Mouse (Mus musculus) hindbrain, embryonic 12.5 days (tissue): ENCODE measurements around the gene Pvalb. TPM values are rescaled to one million over a fixed set of nuclear protein-coding genes. Genes with fewer than 3 reads are reported as not detected.

ENCODE experiments used
- ATAC-seq: fragments of 200-750 bp; cut with Nextera tagmentation; 2 replicates; pipeline ENCODE4 v1.8.0; 2017; ENCODE audit warnings: moderate TSS enrichment; ENCODE audit not compliant: low FRiP score
- H3K27ac ChIP-seq: fragments of 300-500 bp; sonication (generic); 2 replicates; pipeline ENCODE4 v1.5.1; 2016; ENCODE audit warnings: mild to moderate bottlenecking
- H3K27me3 ChIP-seq: fragments of 300-500 bp; sonication (generic); 2 replicates; pipeline ENCODE4 v1.6.1; 2016; ENCODE audit warnings: mild to moderate bottlenecking
- H3K36me3 ChIP-seq: fragments of 300-500 bp; sonication (generic); 2 replicates; pipeline ENCODE4 v1.6.1; 2016; ENCODE audit warnings: mild to moderate bottlenecking
- H3K4me1 ChIP-seq: fragments of 300-500 bp; sonication (generic); 2 replicates; pipeline ENCODE4 v1.6.1; 2016
- H3K4me2 ChIP-seq: fragments of 300-500 bp; sonication (generic); replicated peaks from 2 replicates; pipeline ENCODE4 v1.6.1; 2016; ENCODE audit warnings: mild to moderate bottlenecking
- H3K4me3 ChIP-seq: fragments of 300-500 bp; sonication (generic); 2 replicates; pipeline ENCODE4 v1.5.1; 2016; ENCODE audit warnings: mild to moderate bottlenecking
- H3K9ac ChIP-seq: fragments of 300-500 bp; sonication (generic); 2 replicates; pipeline ENCODE4 v1.6.1; 2016; ENCODE audit warnings: mild to moderate bottlenecking, moderate library complexity
- H3K9me3 ChIP-seq: fragments of 300-500 bp; sonication (generic); replicated peaks from 2 replicates; pipeline ENCODE4 v1.6.1; 2016; ENCODE audit warnings: mild to moderate bottlenecking
- WGBS: fragments of 180-500 bp; shearing (Covaris S2); methylation state at CpG from one replicate; pipeline ENCODE4 v1.1.7; 2016; 5-methylcytosine and 5-hydroxymethylcytosine counted together
- polyA plus RNA-seq: library from polyadenylated mRNA; unstranded; fragments of >200 nt; fragmentation: Nextera tagmentation; extraction: Ambion mirVana; gene quantifications from 2 replicates; pipeline ENCODE4 v1.2.1, GENCODE M21; 2016

Gene Pvalb
- polyA plus RNA-seq, 1 experiment from 2014 or later = 10.2 TPM

DNA sequence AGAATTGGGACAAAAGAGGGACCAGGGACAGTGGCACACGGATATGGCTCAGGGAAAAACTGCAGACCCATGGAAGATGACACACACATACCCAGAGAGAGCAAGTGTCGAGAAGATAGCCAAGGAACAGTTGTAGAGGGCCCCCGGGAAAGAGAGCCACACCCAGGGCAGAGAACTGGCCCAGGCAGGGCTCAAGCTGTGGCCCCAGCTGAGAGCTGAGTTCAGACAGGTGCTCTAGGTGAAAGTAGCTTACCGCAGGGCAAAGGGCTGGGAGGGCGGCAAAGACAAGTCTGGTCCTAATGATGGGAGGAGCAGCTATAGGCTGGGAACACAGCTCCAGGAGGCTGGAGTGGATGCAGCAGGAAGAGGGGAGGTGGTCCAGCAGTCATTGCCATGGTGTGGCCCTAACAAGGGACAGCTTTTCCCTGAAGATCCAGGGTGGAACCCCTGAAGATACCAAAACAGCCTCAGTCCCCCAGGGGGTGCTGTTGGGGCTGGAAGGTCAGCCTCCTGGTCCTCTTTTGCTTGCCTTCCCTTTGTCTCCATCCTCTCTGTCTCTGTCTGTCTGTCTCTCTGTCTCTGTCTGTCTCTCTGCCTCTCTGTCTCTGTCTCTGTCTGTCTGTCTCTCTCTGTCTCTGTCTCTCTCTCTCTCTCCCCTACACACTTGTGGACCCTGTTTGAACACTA lies 28.8 kb upstream of the Pvalb start:
- Histone ChIP-seq H3K4me3 (no peak overlapping the region), H3K9me3 (no peaks in the 10 kb centered on the region), H3K36me3 (no peaks in the 10 kb centered on the region), H3K4me1 (peaks cover 8% of the 10 kb centered on the region), H3K4me2 (no peak overlapping the region), H3K27me3 (peaks cover 2% of the 10 kb centered on the region; the same call in 1 of the 2 replicates), H3K9ac (no peak overlapping the region), H3K27ac (no peak overlapping the region)
- ATAC-seq = no peak
- 69% methylated on average over 5 of the region's 5 CpGs for WGBS

DNA sequence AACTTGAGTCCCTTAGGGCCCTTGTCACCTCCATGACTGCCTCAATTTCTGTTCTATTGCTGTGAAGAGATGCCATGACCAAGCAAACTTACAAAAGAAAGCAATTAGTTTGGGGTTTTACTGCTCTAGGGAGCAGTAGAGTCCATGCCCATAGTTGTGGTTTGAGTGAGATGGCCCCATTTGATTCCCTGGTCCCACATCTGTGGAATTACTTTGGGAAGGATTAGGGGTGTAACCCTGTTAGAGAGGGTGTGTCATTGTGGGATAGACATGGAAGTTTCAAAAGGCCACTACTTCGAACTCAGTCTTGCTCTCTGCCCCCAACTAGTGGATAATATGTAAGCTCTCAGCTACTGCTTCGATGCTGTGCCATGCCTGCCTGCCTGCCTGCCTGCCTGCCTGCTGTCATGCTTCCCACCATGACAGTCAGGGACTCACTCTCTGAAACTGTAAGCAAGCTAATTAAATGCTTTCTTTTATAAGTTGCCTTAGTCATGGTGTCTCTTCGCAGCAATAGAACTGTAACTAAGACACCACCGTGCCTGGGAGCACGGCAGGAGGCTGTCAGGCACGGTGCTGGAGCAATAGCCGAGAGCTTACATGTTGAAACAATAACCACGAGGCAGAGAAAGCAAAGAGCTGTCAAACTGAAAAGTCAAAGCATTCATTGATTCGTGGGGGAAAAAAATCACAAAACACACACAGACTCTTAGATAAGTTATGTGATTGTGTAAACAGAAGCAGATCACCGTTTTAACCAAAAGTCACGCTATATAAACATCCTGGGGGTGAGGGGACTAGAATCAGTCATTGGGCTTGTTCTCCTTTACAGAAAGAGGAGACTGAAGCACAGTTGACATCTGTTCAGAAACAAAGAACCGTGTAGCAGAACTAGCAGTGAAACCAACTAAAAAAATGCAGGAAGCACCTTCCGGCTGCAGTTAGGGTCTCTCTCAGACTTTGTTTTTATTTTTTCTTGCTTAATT lies 25.4 kb upstream of the Pvalb start:
- 0 out of 2 replicates have a peak overlapping the region, but pooled peaks have one; percentile 48 for H3K27ac ChIP-seq
- peaks cover 8% of the 10 kb centered on the region; the same call in 1 of the 2 replicates for H3K4me1 ChIP-seq
- no peak overlapping the region for H3K4me3 ChIP-seq
- peak overlapping the region; percentile 35 for H3K4me2 ChIP-seq
- H3K9ac ChIP-seq = no peak overlapping the region
- peaks cover 2% of the 10 kb centered on the region; the same call in 1 of the 2 replicates for H3K27me3 ChIP-seq
- peak; percentile 86 for ATAC-seq
- 17% methylated on average over 13 of the region's 13 CpGs for WGBS
- no peaks in the 10 kb centered on the region for H3K9me3 ChIP-seq
- no peaks in the 10 kb centered on the region for H3K36me3 ChIP-seq

DNA sequence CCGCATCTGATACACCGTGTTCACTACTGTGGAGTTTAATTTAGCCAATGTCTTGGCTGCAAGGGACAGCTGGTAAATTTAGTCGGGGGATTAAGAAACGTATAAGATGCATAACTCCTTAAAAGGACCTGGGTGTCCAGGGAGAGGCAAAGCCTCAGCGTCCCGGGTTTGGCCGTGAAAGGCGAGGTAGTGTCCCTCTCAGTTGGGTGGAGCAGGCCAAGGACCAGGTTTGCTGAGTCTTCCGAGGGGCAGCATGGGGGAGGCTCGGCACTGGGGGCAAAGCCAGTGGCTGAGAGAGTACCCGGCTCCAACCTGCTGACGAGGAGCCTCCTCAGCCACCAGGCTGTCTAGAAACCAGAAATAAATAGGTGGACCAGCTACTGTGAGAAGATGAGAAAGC lies 21.6 kb upstream of the Pvalb start:
- Histone ChIP-seq H3K27ac (no peak overlapping the region), H3K9ac (no peak overlapping the region), H3K9me3 (no peaks in the 10 kb centered on the region), H3K27me3 (no peaks in the 10 kb centered on the region), H3K36me3 (no peaks in the 10 kb centered on the region), H3K4me3 (no peak overlapping the region), H3K4me1 (peaks cover 13% of the 10 kb centered on the region; the same call in 1 of the 2 replicates), H3K4me2 (no peak overlapping the region)
- ATAC-seq = no peak
- WGBS = 87% methylated on average over 12 of the region's 12 CpGs

DNA sequence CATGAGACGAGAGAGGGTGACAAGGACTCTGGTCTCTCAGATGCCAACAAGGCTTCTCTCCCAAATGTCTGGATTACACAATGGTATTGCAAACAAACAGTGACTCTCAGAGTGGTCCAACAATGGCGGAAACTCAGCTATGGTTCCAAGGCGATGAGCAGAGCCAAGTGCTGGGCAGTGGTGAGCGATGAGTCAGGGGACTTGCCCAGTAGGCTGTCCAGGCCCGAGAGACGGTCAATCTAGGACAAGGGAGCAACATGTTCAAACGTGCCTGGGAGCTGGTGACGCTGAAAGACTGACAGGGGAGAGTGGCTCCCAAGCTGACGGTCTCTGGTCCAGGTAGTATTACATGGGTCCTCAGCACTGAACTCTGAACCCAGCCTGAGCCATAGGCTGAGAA lies 9.1 kb upstream of the Pvalb start:
- H3K9ac ChIP-seq = no peak overlapping the region
- H3K36me3 ChIP-seq = no peaks in the 10 kb centered on the region
- 80% methylated on average over 9 of the region's 9 CpGs for WGBS
- H3K4me2 ChIP-seq = no peak overlapping the region
- H3K9me3 ChIP-seq = 0 out of 2 replicates have a peak, but pooled peaks cover under 1% of the 10 kb centered on the region
- H3K4me1 ChIP-seq = no peaks in the 10 kb centered on the region
- no peaks in the 10 kb centered on the region for H3K27me3 ChIP-seq
- H3K27ac ChIP-seq = no peak overlapping the region
- H3K4me3 ChIP-seq = no peak overlapping the region
- ATAC-seq = no peak

DNA sequence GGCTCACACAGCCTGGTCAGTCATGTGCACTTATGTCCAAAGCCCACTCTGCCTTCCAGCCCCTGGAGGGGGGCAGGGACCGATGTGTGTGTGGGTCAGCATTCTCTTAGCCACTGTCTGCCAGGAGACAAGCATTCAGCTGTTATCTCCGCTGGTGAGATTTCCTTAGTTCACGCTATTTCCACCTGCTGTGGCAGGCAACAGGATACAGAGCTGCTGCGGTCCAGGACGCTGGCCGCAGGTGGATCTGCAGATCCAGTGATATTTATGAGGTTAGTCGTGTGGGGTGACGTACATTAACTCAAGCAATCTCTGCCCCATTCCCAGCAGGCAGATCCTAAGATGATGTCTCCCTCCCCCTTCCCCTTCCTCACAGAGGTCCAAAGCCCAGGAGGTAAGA lies 5.2 kb upstream of the Pvalb start:
- no peak overlapping the region for H3K4me2 ChIP-seq
- no peaks in the 10 kb centered on the region for H3K4me1 ChIP-seq
- no peak overlapping the region for H3K9ac ChIP-seq
- peaks cover 9% of the 10 kb centered on the region; the same call in 1 of the 2 replicates for H3K9me3 ChIP-seq
- no peak overlapping the region for H3K4me3 ChIP-seq
- no peak overlapping the region for H3K27ac ChIP-seq
- no peaks in the 10 kb centered on the region for H3K36me3 ChIP-seq
- 82% methylated on average over 8 of the region's 8 CpGs for WGBS
- H3K27me3 ChIP-seq = peaks cover 3% of the 10 kb centered on the region; the same call in 1 of the 2 replicates
- no peak for ATAC-seq

DNA sequence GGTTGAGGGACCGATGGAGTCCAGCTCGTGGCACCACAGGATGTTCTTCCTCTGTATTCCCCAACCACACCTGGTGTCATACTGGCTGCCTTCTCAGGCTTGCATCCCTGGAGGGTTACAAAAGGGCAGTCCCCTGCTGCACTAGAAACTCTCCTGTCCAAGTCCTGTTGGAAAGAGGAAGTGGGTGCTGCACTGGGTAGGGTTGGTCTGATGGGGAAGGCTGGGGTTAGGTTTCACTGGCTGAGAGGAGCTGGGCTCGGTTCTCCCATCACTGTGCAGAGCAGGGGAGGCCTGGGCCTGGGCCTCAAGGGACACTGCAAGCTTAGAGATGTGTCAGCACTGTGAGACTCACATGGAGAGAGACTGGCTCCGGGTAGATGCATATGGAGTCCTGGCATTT lies 4.0 kb upstream of the Pvalb start:
- H3K36me3 ChIP-seq = no peaks in the 10 kb centered on the region
- peaks cover 3% of the 10 kb centered on the region; the same call in 1 of the 2 replicates for H3K4me1 ChIP-seq
- peaks cover 9% of the 10 kb centered on the region; the same call in 1 of the 2 replicates for H3K9me3 ChIP-seq
- whole genome bisulfite sequencing = 82% methylated on average over 4 of the region's 4 CpGs
- H3K27ac ChIP-seq = no peak overlapping the region
- H3K4me2 ChIP-seq = no peak overlapping the region
- H3K9ac ChIP-seq = no peak overlapping the region
- no peak for ATAC-seq
- H3K27me3 ChIP-seq = peaks cover 13% of the 10 kb centered on the region
- H3K4me3 ChIP-seq = no peak overlapping the region

DNA sequence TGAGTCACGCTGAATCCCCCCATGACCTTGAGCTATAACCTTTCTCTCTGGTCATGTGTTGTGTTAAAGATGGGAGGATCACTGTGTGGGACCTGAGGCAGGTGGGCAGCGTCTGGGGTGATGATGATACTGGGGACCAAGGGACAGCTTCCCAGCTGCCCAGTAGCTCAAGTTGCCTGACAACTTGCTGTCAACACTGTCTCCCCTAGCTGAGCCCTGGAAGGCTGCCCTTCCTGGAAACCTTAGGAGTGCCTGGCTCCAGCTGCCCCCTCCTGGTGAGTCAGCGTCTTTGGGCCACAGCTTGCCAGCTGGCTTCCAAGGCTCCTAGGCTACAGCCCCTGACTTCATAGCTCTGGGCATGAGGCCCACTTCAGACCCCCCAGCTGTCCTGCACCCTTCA lies 1.0 kb downstream of the Pvalb start:
- H3K4me1 ChIP-seq = peaks cover 14% of the 10 kb centered on the region
- H3K27ac ChIP-seq = no peak overlapping the region
- peaks cover 55% of the 10 kb centered on the region for H3K27me3 ChIP-seq
- H3K9me3 ChIP-seq = peaks cover 8% of the 10 kb centered on the region; the same call in 1 of the 2 replicates
- H3K4me3 ChIP-seq = no peak overlapping the region
- H3K9ac ChIP-seq = no peak overlapping the region
- 43% methylated on average over 3 of the region's 3 CpGs for WGBS
- no peaks in the 10 kb centered on the region for H3K36me3 ChIP-seq
- no peak for ATAC-seq
- no peak overlapping the region for H3K4me2 ChIP-seq

DNA sequence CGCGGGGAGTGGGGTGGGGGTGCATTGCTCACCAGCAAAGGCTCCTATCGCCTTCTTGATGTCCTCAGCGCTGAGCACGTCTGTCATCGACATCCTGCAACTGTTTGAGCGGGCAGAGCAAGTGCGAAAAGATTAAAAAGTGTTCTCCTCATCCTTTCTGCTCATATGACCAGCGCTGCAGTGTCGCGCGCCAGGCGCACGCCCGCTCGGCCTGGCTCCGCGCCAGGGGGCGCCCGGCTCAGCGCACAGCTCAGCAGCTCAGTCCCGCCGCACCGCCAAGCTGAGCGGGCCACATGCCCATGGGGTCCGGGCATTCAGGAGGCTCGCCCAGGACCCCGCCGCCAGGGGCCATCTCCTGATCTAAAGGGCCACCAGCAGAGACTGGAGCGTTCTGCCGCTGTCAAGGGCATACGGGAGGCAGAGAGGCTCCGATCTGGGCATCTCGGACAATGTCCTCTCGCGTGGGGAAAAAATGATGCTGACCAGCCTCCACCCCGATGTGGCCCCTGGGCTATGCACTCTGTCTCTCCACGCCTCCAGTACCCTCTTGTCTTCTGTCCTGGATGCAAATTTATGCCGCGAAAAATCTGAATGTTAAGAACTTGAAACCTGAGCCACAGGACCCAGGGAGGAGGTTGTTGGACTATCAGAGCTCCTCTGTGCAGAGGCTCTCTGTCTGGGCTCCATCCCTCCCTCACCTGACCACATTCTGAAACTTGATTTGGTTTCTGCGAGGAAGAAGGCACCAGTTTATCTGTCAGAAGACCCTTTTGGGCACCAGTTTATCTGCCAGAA lies 1.9 kb downstream of the Pvalb start:
- Histone ChIP-seq H3K9me3 (no peaks in the 10 kb centered on the region), H3K36me3 (no peaks in the 10 kb centered on the region), H3K4me2 (peak overlapping the region; percentile 65), H3K27me3 (peaks cover 60% of the 10 kb centered on the region), H3K27ac (no peak overlapping the region), H3K9ac (peak overlapping the region; percentile 43), H3K4me3 (peak overlapping the region; percentile 31), H3K4me1 (peaks cover 14% of the 10 kb centered on the region)
- 2% methylated on average over 41 of the region's 41 CpGs for WGBS
- 0 out of 2 replicates have a peak, but pooled peaks have one; percentile 61 for ATAC-seq

DNA sequence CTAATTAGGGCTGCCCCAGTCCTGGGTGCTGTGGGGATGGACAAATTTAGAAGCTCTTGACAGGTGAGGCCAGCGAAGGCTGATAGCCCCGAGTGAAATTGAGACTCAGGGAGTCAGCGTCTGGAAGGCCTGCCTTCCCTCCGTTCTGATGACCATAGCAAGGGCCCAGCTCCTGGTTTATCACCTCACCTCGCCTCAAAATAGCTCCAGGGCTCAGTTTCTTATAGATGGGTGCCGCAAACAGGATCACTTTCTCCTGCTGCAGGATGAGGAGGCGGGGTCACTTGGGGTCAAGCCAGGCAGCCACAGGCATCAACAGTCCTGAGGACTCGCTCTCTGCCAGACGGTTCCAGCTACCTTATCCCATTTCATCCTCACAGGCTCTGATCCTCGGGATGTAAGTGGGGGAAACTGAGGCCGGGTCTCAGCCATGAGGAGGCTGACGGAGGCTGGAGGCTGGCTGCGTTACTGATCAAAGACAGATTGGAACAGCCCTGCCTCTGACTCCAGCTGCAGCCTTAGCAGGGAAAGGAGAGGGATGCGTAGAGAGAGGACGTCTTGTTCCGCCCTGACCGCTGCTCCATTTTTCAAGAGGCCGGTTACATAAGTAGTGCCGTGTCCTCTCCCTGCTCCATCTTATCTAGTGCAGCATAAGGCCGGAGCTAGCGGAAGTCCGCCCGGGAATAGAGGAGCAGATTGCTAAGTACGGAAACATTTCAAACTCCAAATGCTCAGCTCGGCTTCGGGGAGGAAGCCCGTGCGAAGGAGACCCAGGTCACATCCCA lies 10.9 kb downstream of the Pvalb start:
- Histone ChIP-seq H3K4me2 (no peak overlapping the region), H3K4me3 (no peak overlapping the region), H3K27ac (no peak overlapping the region), H3K9me3 (no peaks in the 10 kb centered on the region), H3K9ac (no peak overlapping the region), H3K27me3 (peaks cover 4% of the 10 kb centered on the region; the same call in 1 of the 2 replicates), H3K4me1 (no peaks in the 10 kb centered on the region), H3K36me3 (no peaks in the 10 kb centered on the region)
- ATAC-seq = no peak
- 81% methylated on average over 28 of the region's 28 CpGs for WGBS

DNA sequence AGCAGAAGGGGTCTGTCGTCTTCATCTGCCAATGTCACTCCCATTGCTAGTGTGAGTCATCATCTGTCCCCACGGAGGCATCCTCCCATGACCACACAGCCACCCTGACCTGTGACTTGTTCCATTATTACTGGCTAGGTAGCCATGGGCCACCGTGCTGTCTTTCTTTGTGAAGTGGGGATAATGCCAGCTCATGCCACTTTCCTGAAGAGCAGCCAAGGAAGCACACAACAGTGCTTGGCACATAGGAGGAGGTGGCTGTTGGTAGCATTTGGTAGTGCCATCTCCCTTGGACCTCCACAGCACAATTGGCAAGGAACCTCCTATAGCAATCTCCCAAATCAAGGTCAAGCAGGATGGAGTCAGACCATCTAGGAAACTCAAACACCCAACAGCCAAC lies 11.9 kb downstream of the Pvalb start:
- WGBS = 85% methylated on average over 3 of the region's 3 CpGs
- no peak overlapping the region for H3K9ac ChIP-seq
- no peaks in the 10 kb centered on the region for H3K9me3 ChIP-seq
- no peaks in the 10 kb centered on the region for H3K4me1 ChIP-seq
- no peaks in the 10 kb centered on the region; the same call in 1 of the 2 replicates for H3K27me3 ChIP-seq
- no peaks in the 10 kb centered on the region for H3K36me3 ChIP-seq
- no peak overlapping the region for H3K4me2 ChIP-seq
- H3K4me3 ChIP-seq = no peak overlapping the region
- no peak for ATAC-seq
- H3K27ac ChIP-seq = no peak overlapping the region

DNA sequence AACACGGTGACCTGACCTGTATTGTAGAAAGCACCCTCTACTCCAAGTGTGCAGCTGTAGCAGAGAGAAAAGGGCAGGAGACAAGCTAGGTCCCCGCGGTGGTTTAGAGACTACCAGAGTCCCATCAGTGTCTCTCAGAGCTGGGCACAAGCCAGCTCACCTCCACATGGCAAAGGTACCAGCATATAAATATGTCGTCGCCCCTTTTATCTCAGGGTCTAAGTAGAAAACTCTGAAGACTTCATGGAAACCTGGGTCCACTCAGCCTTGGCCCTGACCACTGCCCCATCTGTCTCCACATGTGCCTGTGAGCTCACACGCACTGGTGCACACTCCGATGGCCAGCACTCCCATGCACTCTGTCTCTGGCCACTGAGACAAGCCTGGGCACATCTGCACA lies 16.6 kb downstream of the Pvalb start:
- Histone ChIP-seq H3K36me3 (no peaks in the 10 kb centered on the region), H3K9me3 (no peaks in the 10 kb centered on the region), H3K27me3 (no peaks in the 10 kb centered on the region; the same call in 1 of the 2 replicates), H3K9ac (no peak overlapping the region), H3K4me2 (no peak overlapping the region), H3K27ac (no peak overlapping the region), H3K4me3 (no peak overlapping the region), H3K4me1 (peaks cover 3% of the 10 kb centered on the region; the same call in 1 of the 2 replicates)
- WGBS = 98% methylated on average over 7 of the region's 7 CpGs
- no peak for ATAC-seq
